Mouse (Mus musculus) liver, adult 2 months (tissue): ENCODE results near the gene Inpp5d.

Experiments used
- CTCF ChIP-seq: fragments of 200-500 bp; IDR thresholded peaks from 2 replicates; pipeline ENCODE4 v1.5.1; 2011; ENCODE audit warnings: low read depth, low read length, control low read depth
- POLR2A ChIP-seq: fragments of 200-500 bp; IDR thresholded peaks from 2 replicates; pipeline ENCODE4 v1.6.1; 2011; ENCODE audit warnings: low read length, control low read depth; ENCODE audit not compliant: insufficient read depth; ENCODE audit errors: extremely low read depth

GRCm38 (mm10) chr1:87649219-87649805 is 29.2 kb downstream of the Inpp5d start:
- TF ChIP-seq CTCF (no peak), POLR2A (no peak)
